Mouse (Mus musculus) heart, adult 18-20 months (tissue): ENCODE data around the gene Kbtbd13. TPM values are rescaled to one million over a fixed set of nuclear protein-coding genes. Genes with fewer than 3 reads are reported as not detected.
A peak's percentile ranks its signal among the peaks of the same experiment; 100 is the strongest.
"Not testable (repeated sequence)": the region's sequence is repeated elsewhere in the genome, so short reads cannot be mapped to it uniquely, and the experiment has no call there.

Source experiments
- DNase-seq, 2 experiments: peaks; one replicate each; pipeline ENCODE4 v3.0.0; 2021 to 2022; ENCODE audit warnings: mixed read lengths in 1 of 2
- total RNA-seq, 2 experiments: library from RNA; stranded (reverse); gene quantifications; 2 replicates each; pipeline ENCODE4 v1.2.3; 2021

Kbtbd13 gene
- total RNA-seq, 2 experiments from 2014 or later: 1.5 to 1.6 TPM

DNA sequence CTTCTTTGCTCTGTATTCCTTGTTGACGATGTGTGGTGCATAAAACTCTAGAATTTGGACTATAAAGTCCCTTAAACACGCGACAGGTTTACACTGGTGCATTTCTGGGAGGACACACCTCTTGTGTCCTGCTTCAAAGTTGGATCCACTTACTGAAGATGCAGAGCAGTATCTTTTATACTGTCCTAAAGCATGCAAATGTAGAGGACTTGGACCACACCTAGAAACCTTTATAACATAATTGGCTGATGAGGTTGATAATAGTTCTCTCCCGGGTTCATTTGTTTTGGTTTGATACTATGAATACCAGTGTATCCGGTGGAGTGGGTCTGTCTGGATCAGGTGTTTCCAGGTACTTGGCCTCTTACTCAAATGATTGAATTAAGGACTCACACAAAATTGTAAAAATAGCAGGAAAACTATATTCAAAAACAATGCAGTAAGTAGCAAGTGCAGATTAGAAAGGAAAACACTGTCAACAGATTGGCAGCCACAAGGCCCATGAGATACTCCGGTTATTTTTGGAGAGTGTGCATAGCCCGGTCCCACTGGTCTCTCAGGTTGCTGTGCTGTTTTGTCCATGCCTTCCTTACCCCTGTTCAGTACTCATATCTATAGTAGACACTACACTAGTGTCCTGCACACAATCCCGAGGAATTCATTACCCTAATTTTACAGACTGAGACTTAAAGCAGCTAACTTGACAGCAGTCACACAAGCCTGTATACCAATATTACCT, 44.2 kb downstream of the Kbtbd13 start:
- DNase-seq: no peak

DNA sequence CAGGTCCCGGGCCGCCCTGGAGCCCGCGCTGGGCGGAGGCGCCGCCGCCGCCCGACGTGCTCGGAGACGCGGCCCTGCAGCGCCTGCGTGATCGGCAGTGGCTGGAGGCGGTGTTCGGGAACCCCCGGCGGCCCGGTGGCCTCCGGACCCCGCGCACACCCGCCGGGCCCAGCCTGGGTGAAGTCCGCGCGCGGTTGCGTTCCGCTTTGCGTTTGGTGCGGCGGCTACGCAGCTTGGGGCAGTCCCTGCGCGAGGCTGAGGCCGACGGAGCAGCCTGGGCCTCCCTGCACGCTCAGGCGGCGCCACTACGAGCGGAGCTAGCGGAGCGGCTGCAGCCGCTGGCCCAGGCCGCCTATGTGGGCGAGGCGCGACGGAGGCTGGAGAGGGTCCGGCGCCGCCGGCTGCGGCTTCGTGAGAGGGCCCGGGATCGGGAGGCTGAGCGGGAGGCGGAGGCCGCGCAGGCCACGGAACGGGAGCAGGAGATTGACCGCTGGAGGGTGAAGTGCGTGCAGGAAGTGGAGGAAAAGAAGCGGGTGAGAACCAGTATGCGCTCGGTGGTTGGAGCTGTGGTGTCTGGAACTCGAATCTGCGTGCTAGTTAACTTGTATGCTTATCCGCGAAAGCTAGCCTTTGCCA, 44.9 kb downstream of the Kbtbd13 start:
- peak; percentile 28 to 42 for DNase-seq

DNA sequence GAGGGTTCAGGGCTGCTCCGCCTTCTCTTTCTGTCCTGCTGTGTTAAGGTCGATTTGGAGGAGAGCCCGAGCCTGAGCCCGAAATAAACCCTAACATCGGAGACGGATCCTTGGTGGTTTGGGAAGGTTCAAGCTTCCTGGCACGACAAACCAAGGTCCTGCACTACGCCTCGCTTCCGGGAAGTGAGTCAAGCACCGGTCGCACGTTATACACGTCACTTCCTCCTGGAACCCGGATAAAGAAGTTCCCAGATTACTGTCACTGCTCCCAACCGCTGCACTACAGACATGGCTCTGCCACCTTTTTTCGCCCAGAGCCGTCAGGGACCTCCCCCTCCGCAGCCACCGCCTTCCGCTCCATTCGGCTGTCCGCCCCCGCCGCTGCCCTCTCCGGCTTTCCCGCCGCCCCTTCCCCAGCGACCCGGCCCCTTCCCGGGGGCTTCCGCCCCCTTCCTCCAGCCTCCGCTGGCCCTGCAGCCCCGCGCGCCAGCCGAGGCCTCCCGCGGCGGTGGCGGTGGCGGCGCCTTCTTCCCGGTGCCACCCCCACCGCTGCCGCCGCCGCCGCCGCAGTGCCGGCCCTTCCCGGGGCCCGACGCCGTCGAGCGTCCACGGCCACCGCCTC, 45.5 kb downstream of the Kbtbd13 start, which contains the start of gene Pdcd7:
Pdcd7 (plus strand) TSS at position 251 of the 622 bp plus-strand sequence.
- peak; percentile 97 to 98 for DNase-seq

DNA sequence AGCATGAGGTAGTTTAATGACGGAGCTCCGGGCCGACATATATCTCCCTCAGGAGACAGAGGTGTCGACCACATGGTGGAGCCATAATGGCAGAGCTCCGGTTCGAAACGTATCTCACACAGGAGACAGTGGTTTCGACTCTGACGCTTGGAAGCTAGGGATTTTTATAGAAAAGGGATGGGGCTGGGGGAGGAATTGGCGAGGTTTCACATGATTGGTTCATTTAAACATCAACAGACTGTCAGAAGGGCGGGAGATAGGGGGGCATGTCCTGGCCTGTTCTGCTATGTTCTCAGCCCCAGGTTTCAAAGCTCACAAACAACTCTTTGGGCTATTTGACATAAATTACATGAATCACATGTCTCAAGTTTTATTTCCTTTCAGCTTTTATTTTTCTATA, 46.0 kb downstream of the Kbtbd13 start:
- not testable (repeated sequence) for DNase-seq

DNA sequence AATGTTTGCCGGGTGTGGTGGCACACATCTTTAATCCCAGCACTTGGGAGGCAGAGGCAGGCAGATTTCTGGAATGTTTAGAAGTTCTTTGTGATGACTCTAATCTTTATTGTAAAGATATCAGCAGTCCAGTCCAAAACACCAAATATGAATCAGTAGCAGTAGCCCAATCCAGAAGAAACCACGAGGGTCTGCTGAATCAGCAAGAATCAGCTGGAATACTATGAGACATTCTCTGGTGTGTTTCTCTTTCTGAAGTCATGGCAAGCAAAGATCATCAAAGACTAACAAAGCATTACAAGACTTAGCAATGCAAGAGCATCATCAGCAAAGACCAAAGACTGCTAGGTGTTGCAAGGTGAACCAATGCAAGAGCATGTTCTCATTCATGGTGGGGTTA, 51.0 kb downstream of the Kbtbd13 start:
- no peak for DNase-seq

DNA sequence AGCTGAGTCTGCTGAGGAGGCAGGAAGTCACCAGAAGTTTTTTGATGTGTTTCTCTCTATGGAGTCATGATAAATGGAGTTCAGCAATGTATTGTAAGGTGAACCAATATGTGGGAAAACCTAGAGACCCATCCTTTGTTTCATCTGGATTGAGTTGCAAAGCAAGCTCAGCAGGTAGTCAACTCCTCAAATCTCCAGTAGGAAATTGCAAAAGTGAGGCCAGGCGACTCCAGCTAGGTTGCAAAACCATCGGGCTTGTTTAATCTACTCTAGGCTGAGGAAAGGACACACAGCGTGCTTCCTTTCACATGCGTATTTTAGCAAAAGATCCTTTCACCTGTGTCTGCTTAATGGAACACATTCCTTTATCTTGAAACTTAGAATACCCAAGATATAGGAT, 52.3 kb downstream of the Kbtbd13 start:
- no peak for DNase-seq

Other genes starting within 250 kb of the Kbtbd13 start
- 1 to 10 TPM; 2.3 to 2.9 TPM for gene Parp16, start 196.3 kb downstream of the Kbtbd13 start, total RNA-seq
- gene Cilp, start 126.5 kb downstream of the Kbtbd13 start, total RNA-seq: 1 to 10 TPM; 2.8 to 3.3 TPM
- 100 to 1,000 TPM; 117 to 125 TPM for gene Clpx, start 97.4 kb downstream of the Kbtbd13 start, total RNA-seq
- 10 to 100 TPM; 14.4 to 18.4 TPM for gene Pdcd7, start 45.5 kb downstream of the Kbtbd13 start, total RNA-seq
- gene Ubap1l, start 30.6 kb downstream of the Kbtbd13 start, total RNA-seq: not detected
- 1 to 10 TPM; 5.6 to 6.4 TPM for gene Rasl12, start 6.9 kb upstream of the Kbtbd13 start, total RNA-seq
- gene Slc51b, start 31.3 kb upstream of the Kbtbd13 start, total RNA-seq: not detected
- 1 to 10 TPM; 6.3 to 6.9 TPM for gene Mtfmt, start 44.1 kb upstream of the Kbtbd13 start, total RNA-seq
- gene Spg21, start 69.3 kb upstream of the Kbtbd13 start, total RNA-seq: 10 to 100 TPM; 16.0 to 22.0 TPM
- gene Ankdd1a, start 128.5 kb upstream of the Kbtbd13 start, total RNA-seq: not detected
- 1 to 10 TPM; 8.8 to 9.3 TPM for gene Plekho2, start 188.4 kb upstream of the Kbtbd13 start, total RNA-seq
- not detected for gene Pif1, start 195.5 kb upstream of the Kbtbd13 start, total RNA-seq
- gene Rbpms2, start 238.0 kb upstream of the Kbtbd13 start, total RNA-seq: 10 to 100 TPM; 29.7 to 30.8 TPM